Mouse (Mus musculus) hematopoietic stem cell, adult 5-6 weeks (primary cell): Measurements from ENCODE around the gene Mthfsd. TPM values are rescaled to one million over a fixed set of nuclear protein-coding genes. Genes with fewer than 3 reads are reported as not detected.

Experiments
- ATAC-seq, 2 experiments: fragments of 125-278 bp in 1 of 2; replicated peaks in 1 of 2; 2 replicates each; pipeline ENCODE4 v1.8.0; 2016 to 2017; ENCODE audit warnings: inconsistent platforms in 2 of 2, mild to moderate bottlenecking in 2 of 2, moderate number of reproducible peaks in 2 of 2, low read depth in 1 of 2, moderate TSS enrichment in 1 of 2; ENCODE audit not compliant: low FRiP score in 2 of 2, poor library complexity in 2 of 2, severe bottlenecking in 2 of 2, insufficient read depth in 1 of 2, low TSS enrichment in 1 of 2
- total RNA-seq: library from RNA; stranded (forward); fragments of 172-1452, 232-1000 nt; gene quantifications from 2 replicates; pipeline ENCODE4 v1.2.3, GENCODE M21; 2017

Gene Mthfsd
- total RNA-seq, 1 experiment from 2014 or later, result 7.8 TPM

DNA sequence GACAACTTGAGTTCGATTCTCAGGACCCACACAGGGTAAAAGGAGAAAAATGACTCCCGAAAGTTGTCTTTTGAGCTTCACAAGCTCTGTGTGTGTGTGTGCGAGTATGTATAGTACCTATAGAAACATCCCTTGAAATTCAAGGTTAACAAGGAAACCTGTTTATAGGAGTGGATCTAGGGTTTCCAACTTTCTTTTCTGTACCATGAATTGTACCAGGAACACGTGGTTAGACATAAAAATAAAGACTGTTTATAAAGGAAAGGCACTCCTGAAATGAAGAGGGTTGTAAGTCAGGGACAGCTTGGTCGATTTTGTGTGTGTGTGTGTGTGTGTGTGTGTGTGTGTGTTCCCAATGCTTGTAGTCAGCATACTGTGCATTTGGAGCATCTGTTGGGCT is 465 bp upstream of the Mthfsd start:
- ATAC-seq, result no peak

DNA sequence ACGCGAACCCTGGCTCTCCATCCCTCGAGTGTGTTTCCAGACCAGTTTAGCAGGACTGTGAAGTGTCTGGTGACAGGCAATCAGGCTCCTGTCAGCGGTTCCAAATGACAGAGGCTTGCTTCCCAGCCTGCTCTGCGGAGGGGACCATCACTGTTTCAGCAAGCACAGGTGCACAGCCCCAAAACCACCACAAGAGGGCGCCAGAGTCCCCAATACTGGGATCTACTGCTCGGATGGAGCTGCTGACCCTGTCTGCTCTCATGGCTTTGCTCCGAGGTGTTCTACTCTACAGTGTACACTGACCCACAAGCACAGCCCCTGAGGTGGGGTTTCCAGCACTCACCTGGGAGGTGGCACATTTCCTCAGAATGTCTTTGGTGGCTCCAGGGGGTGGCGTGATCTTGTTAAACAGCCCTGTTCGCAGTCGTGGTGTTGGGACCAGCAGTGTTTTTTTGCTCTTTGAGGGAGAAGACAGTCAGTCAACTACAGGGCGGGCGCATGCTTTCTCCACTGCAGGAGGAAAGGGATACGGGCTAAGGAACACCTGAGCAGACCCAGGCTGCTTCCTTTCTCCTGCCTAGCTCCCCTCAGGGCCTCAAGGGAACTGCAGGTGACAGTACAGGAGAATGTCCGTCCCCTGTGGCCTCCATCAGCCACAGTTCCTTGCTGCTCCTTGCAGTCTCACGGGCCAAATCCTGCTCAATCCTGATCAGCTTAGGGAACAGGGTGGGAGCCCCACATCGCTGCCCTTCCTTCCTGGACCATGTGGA is 4.0 kb downstream of the Mthfsd start:
- ATAC-seq, result peak; percentile 38 to 43; a peak in 1 of 4 replicates

DNA sequence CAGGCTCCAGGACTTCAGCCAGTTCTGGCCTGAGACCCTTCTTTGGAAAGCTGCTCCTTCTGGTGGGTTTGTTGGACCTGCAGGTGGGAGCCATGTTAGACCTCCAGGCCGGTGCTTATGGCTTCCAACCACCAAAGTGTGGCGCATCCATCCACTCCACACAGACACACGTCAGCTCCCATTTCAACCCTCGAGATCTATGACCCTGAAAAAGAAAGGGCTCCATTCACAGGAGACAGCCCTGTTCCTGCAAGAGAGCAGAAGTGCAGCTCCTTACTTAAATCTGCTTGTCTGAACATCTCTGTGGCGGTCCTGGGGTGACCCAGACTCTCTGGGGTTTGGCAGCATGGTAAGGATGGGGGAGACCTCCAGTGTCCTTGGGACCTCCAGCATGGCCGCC is 14.7 kb downstream of the Mthfsd start:
- no peak for ATAC-seq

DNA sequence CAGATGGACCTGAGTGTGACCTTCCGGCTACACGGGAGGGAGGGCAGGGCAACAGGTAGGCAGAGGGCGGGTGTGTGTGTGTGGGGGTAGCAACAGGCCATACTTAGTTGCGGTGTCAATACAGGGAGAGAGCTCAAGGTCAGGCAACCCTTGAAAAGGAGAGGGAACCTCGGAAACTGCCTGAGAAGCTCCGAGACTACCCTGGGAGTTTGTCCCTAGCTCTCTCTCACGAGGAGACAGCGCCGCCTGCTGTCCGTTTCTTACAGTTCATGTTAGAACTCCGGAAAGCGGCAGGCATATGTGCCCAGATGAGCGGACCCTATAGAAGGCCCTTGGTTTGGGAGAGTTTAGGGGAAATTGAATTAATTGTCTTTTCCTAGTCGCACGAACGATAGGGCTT is 15.6 kb downstream of the Mthfsd start:
- peak; percentile 63 to 69 for ATAC-seq

DNA sequence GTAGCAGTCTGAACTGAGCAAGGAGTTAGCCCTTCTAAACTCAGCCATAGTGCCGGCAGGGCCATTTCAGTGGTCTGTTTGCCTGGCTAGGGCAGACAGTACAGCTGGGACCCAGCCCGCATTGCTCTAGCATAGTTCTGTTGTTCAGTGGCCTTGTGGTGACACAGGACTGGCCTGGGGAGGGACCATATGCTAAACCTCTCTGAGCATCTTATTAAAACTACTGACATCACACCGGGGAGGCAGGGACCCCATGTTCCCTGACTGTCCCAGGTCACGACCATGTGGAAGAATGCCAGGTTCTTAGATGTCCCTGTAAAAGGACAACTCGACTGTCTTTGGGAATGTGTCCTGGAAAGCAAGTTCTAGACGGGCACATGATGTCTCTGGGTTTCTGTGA is 16.1 kb downstream of the Mthfsd start:
- ATAC-seq, result no peak

DNA sequence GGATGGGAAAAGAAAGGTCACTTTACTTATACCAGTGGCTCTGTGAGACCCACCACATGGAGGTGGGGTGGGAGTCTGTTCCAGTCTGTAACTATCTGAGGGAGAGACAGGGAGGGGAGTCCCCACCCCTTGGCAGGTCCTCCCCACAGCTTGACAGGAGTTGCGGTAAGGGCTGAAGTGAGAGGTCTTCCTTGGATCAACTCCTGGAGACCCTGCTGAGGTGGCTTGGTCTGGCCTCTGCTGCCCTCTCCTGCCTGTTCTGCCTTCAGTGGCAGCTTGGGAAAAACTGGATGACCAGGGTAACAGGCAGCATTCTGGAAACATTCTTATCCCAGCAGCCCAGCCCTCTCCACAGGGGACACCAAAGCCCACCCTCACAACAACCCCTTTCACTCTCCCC is 17.5 kb downstream of the Mthfsd start:
- no peak for ATAC-seq

DNA sequence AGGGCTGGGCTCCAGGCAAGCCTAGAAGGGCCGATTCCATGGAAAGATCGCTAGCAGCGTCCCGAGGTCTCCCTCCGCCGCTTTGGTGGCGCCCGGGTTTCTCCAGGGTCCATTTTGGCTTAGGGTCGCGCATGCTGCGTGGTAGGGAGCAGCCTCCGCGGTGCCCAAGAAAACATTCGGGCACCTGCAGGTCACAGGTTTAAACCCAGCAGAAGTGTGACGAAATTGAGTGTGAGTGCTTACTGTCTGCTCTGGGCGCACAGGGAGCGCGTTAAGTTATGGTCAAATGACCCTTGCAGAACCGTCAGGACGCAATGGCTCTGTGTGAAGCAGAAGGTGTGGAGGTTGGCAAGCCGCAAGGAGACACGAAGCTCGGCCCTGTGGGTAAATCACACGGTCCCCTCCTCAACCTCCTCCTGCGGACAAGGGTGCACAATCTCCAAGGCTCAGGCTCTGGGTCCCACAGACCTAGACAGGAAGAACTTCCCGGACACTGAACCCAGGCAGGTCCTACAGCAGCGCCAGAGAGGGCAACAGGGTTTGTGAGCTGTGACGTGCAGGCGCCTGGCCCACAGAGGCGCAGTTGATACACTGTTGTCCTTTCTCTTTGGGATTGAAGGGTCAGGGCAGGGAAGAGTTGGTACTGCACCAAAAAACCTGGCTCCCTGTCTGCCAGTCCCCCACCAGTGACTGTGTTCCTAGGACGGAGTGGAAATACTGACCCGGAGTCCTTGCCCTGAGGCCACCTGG is 18.4 kb downstream of the Mthfsd start:
- ATAC-seq, result no peak

DNA sequence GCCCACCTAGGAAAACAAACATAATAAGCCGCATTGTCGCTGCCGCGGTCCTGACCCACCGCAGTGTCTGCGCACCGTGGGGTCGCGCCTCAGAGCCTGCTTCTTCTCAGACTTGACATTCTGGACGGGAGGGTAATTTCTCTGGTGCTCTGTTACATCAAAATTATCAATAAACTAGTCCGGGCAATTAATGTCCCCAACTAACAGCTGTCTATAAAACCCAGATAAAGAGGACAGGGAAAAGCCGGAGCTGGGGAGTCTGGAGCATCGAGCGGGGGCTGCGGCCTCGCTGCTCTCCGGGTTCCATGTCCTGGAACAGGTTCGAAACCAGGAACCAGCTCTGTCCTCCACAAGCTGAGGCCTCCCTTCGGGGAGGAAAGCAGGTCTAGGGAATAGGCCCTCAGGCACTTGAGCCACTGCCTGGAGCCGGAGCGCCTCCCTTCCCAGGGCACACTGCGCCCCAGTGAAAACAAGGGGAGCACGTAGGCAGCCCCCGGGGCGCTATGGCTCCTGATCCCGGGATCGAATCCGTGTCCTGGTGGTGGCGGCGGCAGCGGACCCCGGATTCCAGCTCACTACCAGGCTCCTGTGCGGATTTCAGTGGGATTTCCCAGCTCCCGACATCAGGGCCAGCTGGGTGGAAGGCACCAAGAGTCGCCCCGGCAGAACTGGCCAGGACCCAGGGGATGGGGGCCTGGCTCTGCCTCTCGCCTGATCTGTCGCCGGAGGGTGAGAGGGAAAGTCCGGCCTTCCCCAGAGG is 19.1 kb downstream of the Mthfsd start:
- ATAC-seq, result no peak

DNA sequence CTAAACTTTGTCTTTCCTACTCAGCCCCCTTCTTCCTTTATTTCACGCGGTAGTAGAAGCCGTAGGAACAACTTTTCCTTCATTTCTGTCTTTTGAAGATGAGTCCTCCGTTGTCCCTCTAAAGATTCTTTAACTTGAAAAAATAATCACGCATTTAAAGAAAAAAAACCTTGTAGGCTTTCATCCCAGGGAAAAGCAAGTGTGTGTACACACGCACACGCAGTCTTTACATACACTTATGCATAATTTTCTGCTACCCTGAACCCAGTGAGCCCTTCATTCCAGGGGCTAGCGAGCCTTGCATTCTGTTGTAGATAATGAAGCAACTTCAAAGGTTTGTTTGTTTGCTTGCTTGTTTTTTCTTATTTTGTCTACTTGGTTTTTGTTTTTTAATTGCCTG is 19.9 kb downstream of the Mthfsd start:
- no peak for ATAC-seq

DNA sequence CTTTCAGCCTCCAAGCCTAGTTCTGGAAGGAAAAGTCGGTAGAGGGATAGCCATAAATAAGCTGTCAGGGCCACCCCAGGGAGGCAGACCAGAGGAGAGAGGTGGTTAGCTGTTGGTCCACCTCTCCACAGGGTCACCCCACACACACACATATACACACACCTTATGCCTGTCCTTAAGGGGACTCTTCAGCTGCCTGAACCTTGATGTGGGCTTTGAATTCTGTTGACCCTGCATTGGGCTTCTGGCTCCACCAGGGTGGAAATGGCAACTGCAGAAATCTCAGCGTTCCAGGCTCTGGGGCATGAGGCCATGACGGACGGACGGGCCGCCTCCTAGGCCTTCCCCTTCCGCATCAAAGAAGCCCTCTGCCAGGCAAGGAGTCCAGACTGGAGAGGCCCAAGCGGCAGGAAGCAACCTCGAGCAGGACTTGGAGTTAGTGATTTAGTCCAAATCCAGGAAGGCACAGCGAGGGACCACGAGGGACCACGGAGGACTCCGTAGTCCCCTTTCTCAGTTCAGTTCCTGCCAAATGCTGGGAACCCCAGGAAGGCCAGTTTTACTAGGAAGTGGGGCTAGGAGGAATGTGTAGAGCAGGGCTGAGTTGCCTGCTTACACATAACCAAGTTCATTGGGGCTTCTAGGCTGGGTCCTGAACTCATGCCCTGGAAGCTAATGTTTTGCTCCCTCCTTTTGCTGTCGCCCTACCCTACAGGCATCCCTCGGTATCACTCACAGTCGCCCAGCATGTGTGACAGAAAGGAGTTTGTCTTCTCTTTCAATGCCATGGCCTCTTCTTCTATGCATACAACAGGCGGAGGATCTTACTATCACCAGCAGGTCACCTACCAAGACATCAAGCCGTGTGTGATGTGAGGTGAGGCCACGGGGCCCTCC is 21.9 kb downstream of the Mthfsd start:
- ATAC-seq, result no peak

DNA sequence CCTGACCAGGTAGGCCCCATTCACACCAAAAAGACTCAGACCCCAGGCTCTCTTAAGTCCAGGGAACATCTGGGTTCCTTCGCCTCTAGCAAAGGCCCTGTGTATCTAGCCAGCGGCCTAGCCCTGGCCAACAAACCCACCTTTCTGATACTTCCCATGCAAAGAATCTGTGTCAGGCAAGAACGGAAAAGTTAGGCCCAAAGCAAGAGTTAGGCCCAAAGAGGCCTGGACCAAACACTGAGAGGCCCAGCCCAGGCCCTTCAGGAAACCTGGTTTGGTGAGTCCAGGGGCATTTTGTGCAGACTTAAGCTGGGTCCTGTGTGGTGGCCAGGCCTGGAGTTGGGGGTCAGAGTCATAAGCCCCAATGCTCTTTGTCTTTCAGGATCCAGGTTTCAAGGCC is 22.6 kb downstream of the Mthfsd start:
- no peak for ATAC-seq

DNA sequence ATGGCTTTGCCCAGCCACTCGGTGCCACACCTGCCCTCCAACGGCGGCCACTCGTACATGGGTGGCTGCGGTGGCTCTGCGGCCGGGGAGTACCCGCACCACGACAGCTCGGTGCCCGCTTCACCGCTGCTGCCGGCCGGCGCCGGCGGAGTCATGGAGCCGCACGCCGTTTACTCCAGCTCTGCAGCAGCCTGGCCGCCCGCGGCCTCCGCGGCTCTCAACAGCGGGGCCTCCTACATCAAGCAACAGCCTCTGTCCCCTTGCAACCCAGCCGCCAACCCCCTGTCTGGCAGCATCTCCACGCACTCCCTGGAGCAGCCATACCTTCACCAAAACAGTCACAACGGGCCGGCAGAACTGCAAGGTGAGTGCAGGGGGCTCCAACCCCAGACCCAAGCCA is 23.2 kb downstream of the Mthfsd start:
- no peak for ATAC-seq

DNA sequence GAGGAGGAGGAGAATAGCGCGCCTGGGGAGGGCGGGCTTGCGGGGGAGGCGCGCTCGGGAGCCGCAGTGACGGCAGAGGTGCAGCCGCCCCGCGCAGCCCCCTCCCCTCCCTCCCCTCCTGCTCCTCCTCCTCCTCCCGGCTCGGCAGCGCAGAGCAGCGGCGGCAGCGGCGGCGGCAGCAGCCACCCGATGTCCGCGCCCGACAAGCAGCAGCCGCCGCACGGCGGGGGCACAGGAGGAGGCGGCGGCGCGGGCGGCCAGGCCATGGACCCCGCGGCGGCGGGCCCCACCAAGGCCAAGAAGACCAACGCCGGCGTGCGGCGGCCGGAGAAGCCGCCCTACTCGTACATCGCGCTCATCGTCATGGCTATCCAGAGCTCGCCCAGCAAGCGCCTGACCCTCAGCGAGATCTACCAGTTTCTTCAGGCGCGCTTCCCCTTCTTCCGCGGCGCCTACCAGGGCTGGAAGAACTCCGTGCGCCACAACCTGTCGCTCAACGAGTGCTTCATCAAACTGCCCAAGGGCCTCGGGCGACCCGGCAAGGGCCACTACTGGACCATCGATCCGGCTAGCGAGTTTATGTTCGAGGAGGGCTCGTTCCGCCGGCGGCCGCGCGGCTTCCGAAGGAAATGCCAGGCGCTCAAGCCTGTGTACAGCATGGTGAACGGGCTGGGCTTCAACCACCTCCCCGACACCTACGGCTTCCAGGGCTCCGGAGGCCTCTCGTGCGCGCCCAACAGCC is 23.8 kb downstream of the Mthfsd start, which contains the start of gene Foxf1:
TSS of gene Foxf1 (plus strand) at position 177 of the 742 bp plus-strand sequence.
- no peak for ATAC-seq

DNA sequence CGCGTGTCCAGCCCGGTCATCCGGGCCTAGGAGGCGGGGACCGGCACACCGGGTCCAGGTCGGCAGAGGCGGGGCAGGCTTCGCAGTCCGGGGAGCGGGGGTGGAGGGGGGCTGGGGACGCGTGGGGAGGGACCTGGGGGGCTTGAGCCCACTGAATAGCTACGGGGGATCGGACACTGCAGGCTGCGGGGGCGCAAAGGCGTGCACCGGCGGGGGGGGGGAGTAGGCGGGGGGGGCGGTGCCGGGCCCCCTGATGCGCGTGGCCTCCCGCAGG is 24.3 kb downstream of the Mthfsd start:
- ATAC-seq, result no peak

DNA sequence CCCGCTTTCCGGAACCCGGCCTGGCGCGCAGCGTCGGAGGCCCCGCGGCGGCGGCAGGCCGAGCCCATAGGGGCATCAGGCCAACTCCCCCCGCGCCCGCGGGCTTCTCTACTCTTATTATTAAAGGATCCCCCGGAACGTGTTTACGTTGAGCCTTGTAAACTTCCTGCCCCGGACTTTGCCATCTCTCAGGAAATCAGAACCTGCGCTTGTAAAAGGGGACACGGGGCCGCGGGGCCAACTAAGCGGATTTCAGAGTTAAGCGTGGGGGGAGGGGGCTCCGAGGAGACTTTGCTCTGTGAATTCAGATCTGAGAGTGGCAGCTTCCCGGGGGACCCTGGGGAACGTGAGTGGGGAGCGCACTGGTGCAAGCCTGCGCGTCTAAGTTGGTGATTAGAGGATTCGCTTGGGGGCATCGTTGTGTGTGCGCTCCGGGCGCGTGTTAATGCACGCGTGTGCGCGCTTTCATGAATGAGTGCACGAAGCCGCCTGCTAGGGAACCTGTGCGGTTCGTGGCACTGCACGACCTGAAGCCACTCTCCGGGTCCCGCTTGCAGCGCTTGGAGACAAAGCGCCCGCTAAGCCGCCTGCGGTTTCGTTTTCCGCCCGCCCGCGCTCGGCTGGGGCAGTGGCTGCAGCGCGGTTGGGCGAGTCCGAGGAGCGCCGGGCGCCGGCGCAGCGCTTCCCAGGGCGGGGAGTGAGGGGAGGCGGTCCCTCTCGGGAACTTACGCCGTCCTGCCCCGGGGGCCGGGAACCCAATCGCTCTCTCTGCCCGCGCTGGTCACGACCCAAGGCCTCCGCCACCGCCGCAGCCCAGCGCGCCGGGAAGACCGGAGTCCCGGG is 24.9 kb downstream of the Mthfsd start:
- 0 out of 4 replicates have a peak, but pooled peaks of 1 of the 2 experiments have one; percentile 49 for ATAC-seq
